ENCODE assay signal across 9 mouse cellular contexts in the genomic region with DNA sequence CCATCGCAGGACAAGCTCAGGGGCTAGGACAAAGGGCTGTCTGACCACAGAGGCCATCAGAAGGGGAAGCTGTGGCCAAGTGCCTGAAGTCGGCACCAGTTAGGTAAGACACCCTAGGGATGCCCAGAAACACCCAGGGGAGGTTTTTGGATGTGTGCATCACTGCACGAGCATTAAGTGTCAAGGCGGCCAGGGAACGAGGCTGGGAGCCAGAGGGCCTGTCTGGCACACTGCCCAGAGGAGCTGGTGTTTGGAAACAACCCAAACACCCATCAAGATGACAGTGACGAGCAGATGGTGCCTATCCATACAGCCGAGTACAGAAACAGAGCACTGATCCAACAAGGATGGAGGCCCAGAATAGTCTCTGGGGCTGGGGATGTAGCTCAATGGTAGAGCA.
DNase-seq lines count a peak whose midpoint lies in the region; TF ChIP-seq lines count a peak whose summit lies in the region.
"Had no signal": no experiment of that assay in that cellular context is flagged by ENCODE, and none has a peak within 500 bp of the region (broad histone marks: within the 10 kb centered on the region; RNA-seq: fewer than 3 reads in every experiment).

No protein-coding gene starts in this region.

- no peaks in the 10 kb centered on the region for H3K27me3 ChIP-seq in C2C12 (ENCODE audit: control insufficient read depth, insufficient read depth, insufficient read length)

- H3ac ChIP-seq in C2C12 (ENCODE audit: control insufficient read depth, insufficient read length, low read depth) = no peak overlapping the region

- TF ChIP-seq CTCF in C2C12 (IDR thresholded peaks at IDR 0.05; ENCODE audit: control insufficient read depth, insufficient read depth, insufficient read length) = no peak

- H3K36me3 ChIP-seq in C2C12 (ENCODE audit: control insufficient read depth, insufficient read depth) = no peaks in the 10 kb centered on the region
- H3K36me3 ChIP-seq: liver, embryonic 13.5 days had no signal

- no peaks in the 10 kb centered on the region for H3K79me2 ChIP-seq in C2C12 (ENCODE audit: control insufficient read depth, insufficient read depth)

- DNase-seq in kidney, postnatal 10 days = peak; percentile 54
- DNase-seq in kidney, adult 9 months = no peak
- peak; percentile 51 for DNase-seq in adrenal gland, adult 2 months
- DNase-seq in lung, postnatal 10 days = peak; percentile 75
- DNase-seq in T-cell, adult 2 months (ENCODE audit: low spot score) = no peak
- no peak for DNase-seq in thymus, postnatal 4 days
- DNase-seq in left cerebral cortex, adult 8-10 months (ENCODE audit: low spot score in 2 of 2) = no peak
- DNase-seq: liver, embryonic 13.5 days had no signal

- H3K79me3 ChIP-seq in C2C12 (ENCODE audit: low read depth) = no peaks in the 10 kb centered on the region

- H3K4me3 ChIP-seq in C2C12 (ENCODE audit: insufficient read depth, poor library complexity, severe bottlenecking) = no peak overlapping the region
- H3K4me3 ChIP-seq: liver, embryonic 13.5 days had no signal

TF ChIP-seq in C2C12, 6 proteins besides CTCF, POLR2A, EP300 and RAD21:
- peak; percentile 93 for TF ChIP-seq MYOD1 (IDR thresholded peaks at IDR 0.05; ENCODE audit: control insufficient read depth, insufficient read length, low read depth)
- no peak for TF ChIP-seq MAX (IDR thresholded peaks at IDR 0.05)

Comparison
In these comparisons a context has a peak if more than half of its experiments do, and no peak if none do; other contexts are left out.
1. DNase-seq: peak in kidney, postnatal 10 days (single experiment), adrenal gland, adult 2 months (single experiment) and lung, postnatal 10 days (single experiment); none in kidney, adult 9 months (single experiment), T-cell, adult 2 months (single experiment), thymus, postnatal 4 days (single experiment) and left cerebral cortex, adult 8-10 months (0 of 2).